Mouse (Mus musculus) spleen, postnatal 14 days (tissue): Measurements from ENCODE around the gene Veph1.

Source experiments
- DNase-seq, 2 experiments: peaks; one replicate each; pipeline ENCODE4 v3.0.0; 2021 to 2022; ENCODE audit warnings: low spot score in 2 of 2

The Veph1 gene

GRCm38 (mm10) chr3:66024220-66024792, 272.3 kb downstream of the Veph1 start:
- DNase-seq = no peak

DNA sequence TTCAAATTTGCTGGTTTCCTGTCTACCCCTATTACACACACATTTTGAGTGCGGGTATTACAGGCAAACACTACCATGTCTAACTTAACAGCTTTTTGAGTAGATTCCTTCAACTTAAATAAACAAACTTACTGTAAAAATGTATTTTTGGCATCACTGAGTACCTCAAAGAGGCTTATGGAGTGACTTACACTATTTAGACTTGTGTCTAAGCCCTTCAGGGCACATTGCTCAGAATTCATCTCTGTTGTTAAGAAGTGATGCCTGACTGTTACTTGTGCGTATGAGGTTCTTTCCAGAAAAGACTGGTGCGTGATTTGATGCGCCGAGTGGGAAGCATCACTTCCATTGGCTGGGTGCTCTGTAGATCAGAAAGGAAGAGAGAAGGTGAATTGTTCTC, 277.5 kb downstream of the Veph1 start:
- DNase-seq = no peak

GRCm38 (mm10) chr3:66007632-66008401, 288.8 kb downstream of the Veph1 start:
- no peak for DNase-seq

DNA sequence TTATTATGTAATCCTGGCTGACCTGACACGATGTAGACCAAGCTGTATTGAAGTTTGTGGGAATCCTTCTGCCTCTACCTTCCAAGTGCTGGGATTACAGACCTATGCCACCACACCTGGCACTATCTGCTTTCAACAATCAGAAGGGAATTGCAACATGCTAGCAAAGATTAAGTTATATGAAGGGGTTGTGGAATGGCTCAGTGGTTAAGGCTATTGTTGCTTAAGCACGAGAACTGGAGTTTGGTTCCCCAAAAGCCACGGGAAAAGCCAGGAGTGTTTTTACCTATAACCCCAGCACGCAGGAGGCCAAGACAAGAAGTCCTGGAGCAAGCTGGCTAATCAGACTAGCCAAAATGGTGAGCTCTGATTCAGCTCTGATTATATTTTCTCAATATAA, 291.6 kb downstream of the Veph1 start:
- no peak for DNase-seq

GRCm38 (mm10) chr3:66004220-66004951, 292.3 kb downstream of the Veph1 start:
- DNase-seq = no peak
